Mouse (Mus musculus): ENCODE results near the gene Krt33a.

GRCm38 (mm10) chr11:100010682-100011081 lies 5.3 kb downstream of the Krt33a start:
- no peak for TF ChIP-seq POLR2A (IDR thresholded peaks at IDR 0.05; ENCODE audit: borderline replicate concordance, low read depth, low read length)
- no peak for TF ChIP-seq CTCF (IDR thresholded peaks at IDR 0.05; ENCODE audit: low read depth, low read length)
